Mouse (Mus musculus) cerebellum, adult 18-20 months (tissue): ENCODE measurements around the gene Olfr1252.

Experiments used
- DNase-seq, 2 experiments: peaks; one replicate each; pipeline ENCODE4 v3.0.0; 2021

Olfr1252 gene

DNA sequence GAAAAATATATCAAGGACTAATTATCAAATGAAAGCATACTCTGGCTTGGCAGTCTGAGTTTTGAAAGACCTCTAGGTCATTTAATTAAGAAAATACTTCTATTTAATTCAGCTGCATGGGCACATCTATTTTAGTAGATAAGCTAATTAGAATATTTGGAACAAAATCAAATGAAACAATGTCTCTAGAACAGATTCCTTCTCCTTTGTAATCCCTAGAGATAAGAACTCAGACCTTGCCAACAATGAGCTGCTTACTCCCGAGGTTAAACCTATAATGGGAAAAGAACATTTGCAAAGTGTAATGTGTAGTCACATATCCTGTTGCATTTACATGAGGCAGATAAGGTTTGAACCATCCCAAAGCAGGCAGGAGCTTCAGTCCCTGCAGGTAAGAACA is at the start of gene Olfr1252:
TSS of gene Olfr1252 (minus strand) at position 101 of the 400 bp plus-strand sequence.
- no peak for DNase-seq

DNA sequence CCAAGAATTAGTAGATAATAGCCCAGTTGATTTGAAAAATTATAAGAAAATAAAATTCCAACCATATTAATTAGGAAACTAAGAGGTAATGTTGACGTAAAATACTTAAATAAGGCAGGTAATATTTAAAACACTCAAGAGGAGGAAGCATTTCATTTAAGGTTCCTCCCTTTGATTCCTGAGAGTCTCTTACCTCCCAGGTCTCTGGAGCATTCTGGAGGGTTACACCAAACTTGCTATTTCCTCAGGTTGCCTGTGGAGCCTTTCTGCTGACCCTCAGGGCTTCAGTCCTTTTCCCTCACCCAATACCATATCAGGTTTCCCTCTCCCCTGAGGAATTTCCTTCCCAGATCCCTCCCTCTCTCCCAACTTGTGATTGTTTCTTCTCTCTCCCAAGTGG is 32.2 kb upstream of the Olfr1252 start, which contains the start of gene Olfr1253:
TSS of gene Olfr1253 (minus strand) at position 101 of the 400 bp plus-strand sequence.
- no peak for DNase-seq

DNA sequence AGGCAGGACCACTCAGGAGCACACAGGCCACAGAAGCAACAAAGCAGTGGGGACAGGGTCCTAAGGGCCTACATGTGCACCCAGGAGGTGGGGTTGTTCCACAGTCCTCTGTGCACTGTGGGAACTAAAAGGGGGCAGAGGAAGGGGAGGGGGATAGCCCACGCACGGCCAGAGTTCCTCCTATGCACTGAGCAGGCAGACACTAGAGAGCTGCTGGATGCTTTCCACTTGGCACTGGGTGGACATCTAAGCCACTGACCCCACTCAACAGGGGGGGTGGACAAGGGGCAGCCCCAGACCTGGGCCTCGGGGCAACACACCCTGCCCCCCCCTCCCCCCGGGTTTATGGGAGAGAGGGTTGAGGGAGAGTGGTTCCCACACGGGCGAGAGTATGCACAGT is 32.8 kb downstream of the Olfr1252 start:
- DNase-seq = no peak

DNA sequence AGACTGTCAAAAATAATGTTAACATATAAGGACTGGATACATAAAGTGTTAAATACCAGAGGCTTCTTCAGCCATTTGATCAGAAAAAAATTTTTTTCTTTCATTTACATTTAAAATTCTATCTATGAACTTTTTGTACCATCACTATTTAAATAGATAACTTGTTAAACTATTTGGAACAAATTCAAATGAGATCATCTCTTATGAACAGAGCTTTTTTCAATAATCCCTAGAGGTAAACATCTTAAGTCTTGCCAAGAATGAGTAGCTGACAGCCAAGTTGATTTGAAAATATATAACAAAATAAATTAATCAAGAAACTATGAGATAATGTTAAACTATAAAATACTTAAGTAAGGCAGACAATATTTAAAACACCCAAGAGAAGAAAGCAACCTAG is 53.0 kb downstream of the Olfr1252 start, which contains the start of gene Olfr1251:
TSS of gene Olfr1251 (minus strand) at position 101 of the 400 bp plus-strand sequence.
- DNase-seq = no peak
